Mouse (Mus musculus): ENCODE data around the gene AU022252. TPM values are rescaled to one million over a fixed set of nuclear protein-coding genes. Genes with fewer than 3 reads are reported as not detected.

Gene AU022252
- total and polyA plus RNA-seq, 2 experiments from 2014 or later, result 19.8 to 26.4 TPM

DNA sequence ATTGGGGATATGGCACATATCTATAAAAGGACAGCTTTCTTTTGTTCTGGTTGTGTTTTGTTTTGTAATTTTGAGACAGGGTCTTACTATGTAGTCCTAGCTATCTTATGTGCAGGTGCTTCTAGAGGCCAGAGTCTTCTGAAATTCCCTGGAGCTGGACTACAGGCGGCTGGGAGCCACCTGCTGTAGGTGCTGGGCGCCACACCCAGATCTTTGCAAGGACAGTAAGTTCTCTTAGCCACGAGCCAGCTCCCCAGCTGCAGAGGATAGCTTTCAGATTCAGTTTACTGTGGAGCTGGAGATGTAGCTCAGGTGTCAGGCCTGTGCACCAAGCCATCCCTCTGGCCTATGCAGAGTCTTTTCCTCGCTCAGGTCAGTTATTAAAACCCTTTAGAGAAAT is 65.4 kb downstream of the AU022252 start:
- H3K27ac ChIP-seq, result no peak overlapping the region
- H3K4me2 ChIP-seq (ENCODE audit: low read depth, low read length), result no peak overlapping the region
- 92% methylated on average over 4 of the region's 4 CpGs for WGBS
- ATAC-seq, result no peak
- no peak overlapping the region for H3K4me3 ChIP-seq (ENCODE audit: low read length)
- no peak for DNase-seq (ENCODE audit: low spot score)
- no peaks in the 10 kb centered on the region for H3K9me3 ChIP-seq (ENCODE audit: low read length)
- no peak overlapping the region for H3K9ac ChIP-seq (replicated peaks; ENCODE audit: low read length)
- no peaks in the 10 kb centered on the region for H3K27me3 ChIP-seq (ENCODE audit: insufficient read depth, low read length)
- H3K36me3 ChIP-seq (ENCODE audit: insufficient read depth, low read length), result 0 out of 2 replicates have a peak, but pooled peaks cover 5% of the 10 kb centered on the region
- TF ChIP-seq CTCF (IDR thresholded peaks at IDR 0.05; ENCODE audit: low read depth), result no peak
- H3K4me1 ChIP-seq (ENCODE audit: insufficient read depth, low read length), result no peaks in the 10 kb centered on the region

DNA sequence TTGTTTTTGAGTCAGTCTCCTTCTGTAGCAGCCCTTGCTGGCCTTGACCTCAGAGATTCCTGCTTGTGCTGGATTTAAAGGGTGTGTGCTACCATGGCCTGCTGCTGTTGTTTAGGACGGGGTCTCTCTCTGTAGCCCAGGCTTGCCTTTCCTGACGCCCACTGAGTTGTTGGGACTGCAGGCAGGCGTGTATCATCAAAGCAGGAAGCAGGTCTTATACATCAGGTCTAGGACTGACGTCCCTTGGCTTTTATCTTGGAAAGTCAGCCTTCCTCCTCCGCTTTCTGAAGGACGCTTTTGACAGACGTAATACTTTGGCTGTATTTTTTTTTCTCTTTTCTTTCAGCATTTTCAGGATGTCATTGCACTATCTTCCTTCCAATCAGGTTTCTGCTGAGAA is 66.6 kb downstream of the AU022252 start:
- Histone ChIP-seq H3K4me2 (ENCODE audit: low read depth, low read length) (no peak overlapping the region), H3K27ac (no peak overlapping the region), H3K4me1 (ENCODE audit: insufficient read depth, low read length) (no peaks in the 10 kb centered on the region), H3K36me3 (ENCODE audit: insufficient read depth, low read length) (0 out of 2 replicates have a peak, but pooled peaks cover 5% of the 10 kb centered on the region), H3K9ac (replicated peaks; ENCODE audit: low read length) (no peak overlapping the region), H3K9me3 (ENCODE audit: low read length) (no peaks in the 10 kb centered on the region), H3K4me3 (ENCODE audit: low read length) (no peak overlapping the region), H3K27me3 (ENCODE audit: insufficient read depth, low read length) (no peaks in the 10 kb centered on the region)
- ATAC-seq, result no peak
- no peak for DNase-seq (ENCODE audit: low spot score)
- WGBS, result 78% methylated on average over 7 of the region's 7 CpGs
- no peak for TF ChIP-seq CTCF (IDR thresholded peaks at IDR 0.05; ENCODE audit: low read depth)

DNA sequence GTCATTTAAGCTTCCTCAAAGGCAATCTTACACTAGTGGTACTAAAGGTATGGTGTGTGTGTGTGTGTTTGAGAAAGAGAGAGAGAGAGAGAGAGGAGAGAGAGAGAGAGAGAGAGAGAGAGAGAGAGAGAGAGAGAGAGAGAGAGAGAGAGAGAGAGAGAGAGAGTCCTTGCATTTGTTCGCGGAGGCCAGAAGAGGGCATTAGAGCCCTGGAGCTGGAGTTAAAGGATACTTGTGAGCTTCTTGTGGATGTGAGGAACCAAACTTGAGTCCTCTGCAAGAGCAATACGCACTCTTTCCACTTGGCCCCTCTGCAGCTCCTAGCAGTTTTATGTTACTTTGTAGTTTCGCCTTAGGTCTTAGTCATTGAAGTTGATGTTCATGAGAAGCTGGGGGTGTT is 69.5 kb downstream of the AU022252 start:
- H3K9ac ChIP-seq (replicated peaks; ENCODE audit: low read length), result no peak overlapping the region
- DNase-seq (ENCODE audit: low spot score) (no peak), ATAC-seq (no peak)
- H3K9me3 ChIP-seq (ENCODE audit: low read length), result no peaks in the 10 kb centered on the region
- no peaks in the 10 kb centered on the region for H3K4me1 ChIP-seq (ENCODE audit: insufficient read depth, low read length)
- no peaks in the 10 kb centered on the region for H3K27me3 ChIP-seq (ENCODE audit: insufficient read depth, low read length)
- WGBS, result 81% methylated on average over 4 of the region's 4 CpGs
- H3K36me3 ChIP-seq (ENCODE audit: insufficient read depth, low read length), result no peaks in the 10 kb centered on the region
- no peak overlapping the region for H3K4me2 ChIP-seq (ENCODE audit: low read depth, low read length)
- TF ChIP-seq CTCF (IDR thresholded peaks at IDR 0.05; ENCODE audit: low read depth), result 0 out of 2 replicates have a peak, but pooled peaks have one; percentile 10
- H3K27ac ChIP-seq, result no peak overlapping the region
- no peak overlapping the region for H3K4me3 ChIP-seq (ENCODE audit: low read length)

DNA sequence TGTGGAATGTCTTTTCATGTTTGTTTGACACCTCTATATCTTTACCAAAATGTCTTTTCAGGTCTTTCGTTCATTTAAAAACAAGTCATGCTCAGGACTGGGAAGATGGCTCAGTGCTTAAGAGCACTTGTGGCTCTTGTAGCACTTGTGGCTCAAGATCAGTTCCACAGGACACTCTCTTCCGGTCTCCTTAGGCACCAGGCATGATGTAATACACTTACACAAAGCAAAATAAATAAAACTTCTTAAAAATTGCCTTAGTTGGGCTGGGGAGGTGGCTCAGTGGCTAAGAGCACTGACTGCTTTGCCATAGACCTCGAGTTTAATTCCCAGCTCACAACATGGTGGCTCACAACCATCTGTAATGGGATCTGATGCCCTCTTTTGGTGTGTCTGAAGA is 71.2 kb downstream of the AU022252 start:
- H3K9me3 ChIP-seq (ENCODE audit: low read length), result no peaks in the 10 kb centered on the region
- ATAC-seq (no peak), DNase-seq (ENCODE audit: low spot score) (no peak)
- H3K36me3 ChIP-seq (ENCODE audit: insufficient read depth, low read length), result no peaks in the 10 kb centered on the region
- H3K4me2 ChIP-seq (ENCODE audit: low read depth, low read length), result no peak overlapping the region
- 80% methylated on average over 3 of the region's 3 CpGs for WGBS
- H3K4me3 ChIP-seq (ENCODE audit: low read length), result no peak overlapping the region
- no peaks in the 10 kb centered on the region for H3K27me3 ChIP-seq (ENCODE audit: insufficient read depth, low read length)
- no peaks in the 10 kb centered on the region for H3K4me1 ChIP-seq (ENCODE audit: insufficient read depth, low read length)
- no peak overlapping the region for H3K9ac ChIP-seq (replicated peaks; ENCODE audit: low read length)
- H3K27ac ChIP-seq, result no peak overlapping the region
- no peak for TF ChIP-seq CTCF (IDR thresholded peaks at IDR 0.05; ENCODE audit: low read depth)

DNA sequence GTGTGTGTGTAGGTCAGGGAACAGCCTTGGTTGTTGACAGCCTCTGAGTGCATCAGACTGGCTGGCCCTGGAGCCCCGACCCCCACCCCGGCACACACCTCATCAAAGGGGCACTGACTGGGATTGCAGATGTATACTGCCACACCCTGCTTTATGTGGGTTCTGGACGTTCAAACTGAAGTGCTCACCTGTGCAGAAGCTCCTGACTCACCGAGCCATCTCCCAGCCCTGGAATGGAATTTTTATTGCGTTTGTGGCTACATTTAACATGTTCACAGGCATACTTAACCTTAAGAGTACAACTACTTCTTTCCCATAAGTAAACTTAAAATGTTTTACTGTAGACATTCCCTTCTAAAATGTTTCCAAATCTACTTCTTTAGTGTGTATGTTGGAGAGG is 74.6 kb downstream of the AU022252 start:
- WGBS, result 88% methylated on average over 5 of the region's 5 CpGs
- no peak for ATAC-seq
- H3K4me1 ChIP-seq (ENCODE audit: insufficient read depth, low read length), result no peaks in the 10 kb centered on the region

DNA sequence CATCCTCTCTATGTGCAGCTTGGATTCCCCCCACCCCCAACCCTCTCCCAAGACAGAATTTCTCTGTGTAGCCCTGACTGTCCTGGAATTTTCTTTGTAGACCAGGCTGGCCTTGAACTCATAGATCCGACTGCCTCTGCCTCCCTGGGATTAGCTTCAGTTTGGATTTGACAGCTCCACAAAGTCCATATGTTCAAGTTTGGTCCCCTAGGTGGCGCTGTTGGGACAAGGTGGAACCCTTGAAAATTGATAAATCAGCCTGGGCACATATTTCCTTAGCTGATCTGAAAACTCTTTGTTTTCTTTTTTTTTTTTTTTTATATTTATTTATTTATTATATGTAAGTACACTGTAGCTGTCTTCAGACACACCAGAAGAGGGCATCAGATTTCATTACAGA is 75.3 kb downstream of the AU022252 start:
- Histone ChIP-seq H3K27me3 (ENCODE audit: insufficient read depth, low read length) (no peaks in the 10 kb centered on the region), H3K4me1 (ENCODE audit: insufficient read depth, low read length) (no peaks in the 10 kb centered on the region), H3K4me2 (ENCODE audit: low read depth, low read length) (no peak overlapping the region), H3K4me3 (ENCODE audit: low read length) (no peak overlapping the region), H3K9ac (replicated peaks; ENCODE audit: low read length) (no peak overlapping the region), H3K9me3 (ENCODE audit: low read length) (no peaks in the 10 kb centered on the region), H3K27ac (no peak overlapping the region), H3K36me3 (ENCODE audit: insufficient read depth, low read length) (no peaks in the 10 kb centered on the region)
- DNase-seq (ENCODE audit: low spot score), result peak; percentile 47
- peak; percentile 54 for TF ChIP-seq CTCF (IDR thresholded peaks at IDR 0.05; ENCODE audit: low read depth)
- no peak for ATAC-seq
- WGBS, result 37% methylated on average over 2 of the region's 2 CpGs

More for the DNA sequence above, 74.6 kb downstream of the AU022252 start:
- Histone ChIP-seq H3K36me3 (ENCODE audit: insufficient read depth, low read length) (no peaks in the 10 kb centered on the region), H3K27me3 (ENCODE audit: insufficient read depth, low read length) (no peaks in the 10 kb centered on the region), H3K4me2 (ENCODE audit: low read depth, low read length) (no peak overlapping the region), H3K9ac (replicated peaks; ENCODE audit: low read length) (no peak overlapping the region), H3K4me3 (ENCODE audit: low read length) (no peak overlapping the region), H3K27ac (no peak overlapping the region), H3K9me3 (ENCODE audit: low read length) (no peaks in the 10 kb centered on the region)
- DNase-seq (ENCODE audit: low spot score), result no peak
- no peak for TF ChIP-seq CTCF (IDR thresholded peaks at IDR 0.05; ENCODE audit: low read depth)

Other genes with a start within 250 kb of the AU022252 start
- gene Slc2a1, start 124.0 kb downstream of the AU022252 start, total RNA-seq (2014; rRNA removed), result 119 and 120 TPM in 2 replicates
- gene Slc2a1, start 124.0 kb downstream of the AU022252 start, polyA plus RNA-seq (2015; fragmentation: Nextera tagmentation; extraction: Ambion mirVana), result 48.8 and 50.6 TPM in 2 replicates
- gene Zfp691, start 58.5 kb downstream of the AU022252 start, total RNA-seq (2014; rRNA removed), result 4.6 and 198 TPM in 2 replicates
- 3.6 and 3.7 TPM in 2 replicates for gene Zfp691, start 58.5 kb downstream of the AU022252 start, polyA plus RNA-seq (2015; fragmentation: Nextera tagmentation; extraction: Ambion mirVana)
- gene Ermap, start 42.7 kb downstream of the AU022252 start, total RNA-seq (2014; rRNA removed), result 0.18 and 0.37 TPM in 2 replicates
- 0.48 and 0.50 TPM in 2 replicates for gene Ermap, start 42.7 kb downstream of the AU022252 start, polyA plus RNA-seq (2015; fragmentation: Nextera tagmentation; extraction: Ambion mirVana)
- gene Svbp, start 37.4 kb downstream of the AU022252 start, total RNA-seq (2014; rRNA removed), result 40.9 and 64.7 TPM in 2 replicates
- 175 and 179 TPM in 2 replicates for gene Svbp, start 37.4 kb downstream of the AU022252 start, polyA plus RNA-seq (2015; fragmentation: Nextera tagmentation; extraction: Ambion mirVana)
- 0.37 TPM in 1 of 2 replicates, not detected in the other for gene Tmem269, start 14.5 kb downstream of the AU022252 start, total RNA-seq (2014; rRNA removed)
- 0.30 and 0.43 TPM in 2 replicates for gene Tmem269, start 14.5 kb downstream of the AU022252 start, polyA plus RNA-seq (2015; fragmentation: Nextera tagmentation; extraction: Ambion mirVana)
- 15.3 and 18.3 TPM in 2 replicates for gene P3h1, start 203 bp upstream of the AU022252 start, total RNA-seq (2014; rRNA removed)
- 9.1 and 9.8 TPM in 2 replicates for gene P3h1, start 203 bp upstream of the AU022252 start, polyA plus RNA-seq (2015; fragmentation: Nextera tagmentation; extraction: Ambion mirVana)
- gene Cldn19, start 22.7 kb upstream of the AU022252 start, total RNA-seq (2014; rRNA removed), result 3.6 and 5.1 TPM in 2 replicates
- gene Cldn19, start 22.7 kb upstream of the AU022252 start, polyA plus RNA-seq (2015; fragmentation: Nextera tagmentation; extraction: Ambion mirVana), result 1.1 and 1.7 TPM in 2 replicates
- 376 and 481 TPM in 2 replicates for gene Ybx1, start 61.9 kb upstream of the AU022252 start, total RNA-seq (2014; rRNA removed)
- gene Ybx1, start 61.9 kb upstream of the AU022252 start, polyA plus RNA-seq (2015; fragmentation: Nextera tagmentation; extraction: Ambion mirVana), result 922 and 930 TPM in 2 replicates
- 27.4 and 29.9 TPM in 2 replicates for gene Ppih, start 87.8 kb upstream of the AU022252 start, total RNA-seq (2014; rRNA removed)
- gene Ppih, start 87.8 kb upstream of the AU022252 start, polyA plus RNA-seq (2015; fragmentation: Nextera tagmentation; extraction: Ambion mirVana), result 50.4 and 55.3 TPM in 2 replicates
- gene Ccdc30, start 182.8 kb upstream of the AU022252 start, total RNA-seq (2014; rRNA removed), result 10.0 and 13.4 TPM in 2 replicates
- 23.1 and 24.3 TPM in 2 replicates for gene Ccdc30, start 182.8 kb upstream of the AU022252 start, polyA plus RNA-seq (2015; fragmentation: Nextera tagmentation; extraction: Ambion mirVana)
- 12.1 and 14.1 TPM in 2 replicates for gene Ppcs, start 189.7 kb upstream of the AU022252 start, total RNA-seq (2014; rRNA removed)
- 28.5 and 29.4 TPM in 2 replicates for gene Ppcs, start 189.7 kb upstream of the AU022252 start, polyA plus RNA-seq (2015; fragmentation: Nextera tagmentation; extraction: Ambion mirVana)
- gene Zmynd12, start 190.1 kb upstream of the AU022252 start, total RNA-seq (2014; rRNA removed), result 0.11 TPM in 1 of 2 replicates, not detected in the other
- 0.51 and 1.3 TPM in 2 replicates for gene Zmynd12, start 190.1 kb upstream of the AU022252 start, polyA plus RNA-seq (2015; fragmentation: Nextera tagmentation; extraction: Ambion mirVana)